Comparison of ENCODE assay signal across 9 mouse cellular contexts in the genomic region with DNA sequence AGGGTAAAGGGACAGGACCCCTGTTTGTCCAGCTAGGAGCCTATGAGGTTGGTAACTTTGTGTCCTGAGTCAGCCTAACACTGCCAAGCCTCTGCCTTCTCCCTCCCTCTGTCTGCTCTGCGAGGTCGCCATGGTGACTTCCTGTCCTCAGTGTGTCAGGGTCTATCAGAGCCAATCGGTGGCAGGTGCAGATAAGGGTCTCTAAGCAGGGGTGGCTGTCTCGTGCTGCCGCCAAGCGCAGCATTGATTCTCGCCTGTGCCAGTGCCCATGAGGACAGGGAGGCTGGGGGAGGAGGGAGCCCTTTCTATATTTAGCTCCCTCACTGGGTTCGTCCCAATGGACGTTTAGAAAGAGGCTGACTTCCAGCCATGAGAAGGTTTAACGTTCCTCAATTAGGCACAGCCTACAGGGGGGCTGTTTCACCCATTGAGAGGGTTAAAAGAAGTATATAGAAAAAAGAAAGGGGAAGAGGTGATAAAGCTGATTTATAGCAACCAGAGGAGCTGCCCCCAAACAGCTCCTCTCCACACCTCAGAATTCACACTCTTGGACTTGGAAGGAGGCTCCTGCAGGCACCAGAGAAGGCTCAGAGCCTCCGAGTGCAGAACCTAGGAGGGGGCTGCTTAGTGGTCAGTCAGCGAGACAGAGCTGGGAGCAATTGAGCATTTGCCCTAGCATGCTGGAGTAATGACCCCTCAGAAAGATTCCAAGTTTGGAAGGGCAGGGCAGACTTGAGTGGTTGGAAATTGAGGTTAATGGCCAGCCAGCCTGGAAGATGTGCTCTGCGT.
A peak's percentile ranks its signal among the peaks of the same experiment; 100 is the strongest.
DNase-seq lines count a peak whose midpoint lies in the region; ATAC-seq and TF ChIP-seq lines count a peak whose summit lies in the region.
"Had no signal": no experiment of that assay in that cellular context is flagged by ENCODE, and none has a peak within 500 bp of the region (broad histone marks: within the 10 kb centered on the region; RNA-seq: fewer than 3 reads in every experiment).

No protein-coding gene starts in this region.

- WGBS in forebrain, embryonic 10.5 days = 30% methylated on average over 13 of the region's 13 CpGs
- WGBS in heart, embryonic 15.5 days = 6% methylated on average over 13 of the region's 13 CpGs
- 12% methylated on average over 13 of the region's 13 CpGs for WGBS in midbrain, embryonic 16.5 days

- peak; percentile 80 for ATAC-seq in heart, embryonic 15.5 days (replicated peaks; ENCODE audit: insufficient number of reproducible peaks, insufficient read depth, low FRiP score, low read depth)
- ATAC-seq in midbrain, embryonic 16.5 days = peak; percentile 87

- H3K4me2 ChIP-seq in heart, embryonic 15.5 days = peak overlapping the region; percentile 43
- peak overlapping the region; percentile 29; the same call in 1 of the 2 replicates for H3K4me2 ChIP-seq in midbrain, embryonic 16.5 days (ENCODE audit: low read length)

- no peak for DNase-seq in layer of hippocampus, adult 2 months (ENCODE audit: low spot score in 2 of 2)
- no peak for DNase-seq in layer of hippocampus, adult 9-11 months
- no peak for DNase-seq in forebrain, embryonic 10.5 days (ENCODE audit: extremely low spot score, low spot score)
- DNase-seq in yolk sac, embryonic 10.5 days (ENCODE audit: low spot score) = no peak
- DNase-seq in ovary, adult 18-20 months (ENCODE audit: low spot score) = no peak
- no peak for DNase-seq in layer of hippocampus, adult 8-10 months (ENCODE audit: low spot score in 2 of 2)

- H3K4me1 ChIP-seq in forebrain, embryonic 10.5 days = peaks cover 16% of the 10 kb centered on the region
- H3K4me1 ChIP-seq in heart, embryonic 15.5 days (replicated peaks) = peaks cover 17% of the 10 kb centered on the region
- H3K4me1 ChIP-seq in midbrain, embryonic 16.5 days (ENCODE audit: control insufficient read depth, insufficient read depth, low read length) = peaks cover 16% of the 10 kb centered on the region

- peak overlapping the region; percentile 76 for H3K27ac ChIP-seq in layer of hippocampus, adult 2 months
- H3K27ac ChIP-seq in forebrain, embryonic 10.5 days = 0 out of 2 replicates have a peak overlapping the region, but pooled peaks have one; percentile 30
- peak overlapping the region; percentile 51 for H3K27ac ChIP-seq in heart, embryonic 15.5 days
- peak overlapping the region; percentile 71 for H3K27ac ChIP-seq in midbrain, embryonic 16.5 days (ENCODE audit: low read length)

- H3K9me3 ChIP-seq in forebrain, embryonic 10.5 days = no peaks in the 10 kb centered on the region
- no peaks in the 10 kb centered on the region for H3K9me3 ChIP-seq in heart, embryonic 15.5 days (replicated peaks)
- H3K9me3 ChIP-seq in midbrain, embryonic 16.5 days (replicated peaks; ENCODE audit: control insufficient read depth, low read length, poor library complexity, severe bottlenecking) = no peaks in the 10 kb centered on the region

- H3K4me3 ChIP-seq in layer of hippocampus, adult 2 months = no peak overlapping the region
- no peak overlapping the region for H3K4me3 ChIP-seq in forebrain, embryonic 10.5 days
- no peak overlapping the region for H3K4me3 ChIP-seq in heart, embryonic 15.5 days
- H3K4me3 ChIP-seq in midbrain, embryonic 16.5 days (ENCODE audit: low read depth, low read length) = no peak overlapping the region

- H3K36me3 ChIP-seq in forebrain, embryonic 10.5 days (replicated peaks) = no peaks in the 10 kb centered on the region
- no peaks in the 10 kb centered on the region for H3K36me3 ChIP-seq in heart, embryonic 15.5 days
- H3K36me3 ChIP-seq in midbrain, embryonic 16.5 days (ENCODE audit: control insufficient read depth, insufficient read depth, low read length) = no peaks in the 10 kb centered on the region

- TF ChIP-seq CTCF in layer of hippocampus, adult 2 months (conservative IDR thresholded peaks at IDR 0.05) = no peak

- H3K9ac ChIP-seq in heart, embryonic 15.5 days = no peak overlapping the region
- peak overlapping the region; percentile 38; the same call in 1 of the 2 replicates for H3K9ac ChIP-seq in midbrain, embryonic 16.5 days (ENCODE audit: low read depth, low read length)

- H3K27me3 ChIP-seq in forebrain, embryonic 10.5 days (ENCODE audit: poor library complexity, severe bottlenecking) = no peaks in the 10 kb centered on the region
- no peaks in the 10 kb centered on the region for H3K27me3 ChIP-seq in heart, embryonic 15.5 days
- H3K27me3 ChIP-seq in midbrain, embryonic 16.5 days (ENCODE audit: control insufficient read depth, insufficient read depth, low read depth, low read length) = no peaks in the 10 kb centered on the region
- H3K27me3 ChIP-seq: Patski had no signal
